Mouse (Mus musculus) lung, embryonic 14.5 days (tissue): ENCODE measurements around the gene Scp2d1. TPM values are rescaled to one million over a fixed set of nuclear protein-coding genes. Genes with fewer than 3 reads are reported as not detected.
A peak's percentile ranks its signal among the peaks of the same experiment; 100 is the strongest.
"Not testable (repeated sequence)": the region's sequence is repeated elsewhere in the genome, so short reads cannot be mapped to it uniquely, and the experiment has no call there.

Source experiments
- ATAC-seq: fragments of 200-750 bp; cut with Nextera tagmentation; 2 replicates; pipeline ENCODE4 v1.8.0; 2017; ENCODE audit warnings: mild to moderate bottlenecking, moderate TSS enrichment, moderate library complexity; ENCODE audit not compliant: insufficient read depth
- DNase-seq: peaks from one replicate; pipeline ENCODE4 v3.0.0-alpha.2; 2015
- H3K27ac ChIP-seq: fragments of 300-500 bp; sonication (generic); 2 replicates; pipeline ENCODE4 v1.5.1; 2014; ENCODE audit warnings: low read depth, mild to moderate bottlenecking, moderate library complexity
- H3K27me3 ChIP-seq: fragments of 300-500 bp; sonication (generic); 2 replicates; pipeline ENCODE4 v1.6.1; 2014; ENCODE audit warnings: low read length, control low read depth; ENCODE audit not compliant: insufficient read depth
- H3K36me3 ChIP-seq: fragments of 300-500 bp; sonication (generic); 2 replicates; pipeline ENCODE4 v1.6.1; 2014; ENCODE audit warnings: control low read depth; ENCODE audit not compliant: insufficient read depth
- H3K4me1 ChIP-seq: fragments of 300-500 bp; sonication (generic); 2 replicates; pipeline ENCODE4 v1.6.1; 2014; ENCODE audit warnings: antibody characterized with exemption, control low read depth; ENCODE audit not compliant: insufficient read depth
- H3K4me2 ChIP-seq: fragments of 300-500 bp; sonication (generic); 2 replicates; pipeline ENCODE4 v1.6.1; 2014; ENCODE audit warnings: mild to moderate bottlenecking
- H3K4me3 ChIP-seq: fragments of 300-500 bp; sonication (generic); 2 replicates; pipeline ENCODE4 v1.5.1; 2014; ENCODE audit warnings: low read depth, low read length
- H3K9ac ChIP-seq: fragments of 300-500 bp; sonication (generic); 2 replicates; pipeline ENCODE4 v1.6.1; 2014
- H3K9me3 ChIP-seq: fragments of 300-500 bp; sonication (generic); 2 replicates; pipeline ENCODE4 v1.6.1; 2016; ENCODE audit warnings: low read depth, low read length, control low read depth
- CTCF ChIP-seq: IDR thresholded peaks from 2 replicates; pipeline ENCODE4 v1.5.1; 2016; ENCODE audit warnings: antibody characterized with exemption, low read depth
- WGBS: fragments of 180-500 bp; shearing (Covaris S2); extraction: QIAGEN DNeasy Blood & Tissue Kit; methylation state at CpG from one replicate; pipeline ENCODE4 v1.1.7; 2014; 5-methylcytosine and 5-hydroxymethylcytosine counted together
- polyA plus RNA-seq: library from polyadenylated mRNA; unstranded; fragments of >200 nt; fragmentation: Nextera tagmentation; extraction: Ambion mirVana; gene quantifications from 2 replicates; pipeline ENCODE4 v1.2.1, GENCODE M21; 2014

Gene Scp2d1
- not detected in 2 replicates for polyA plus RNA-seq

DNA sequence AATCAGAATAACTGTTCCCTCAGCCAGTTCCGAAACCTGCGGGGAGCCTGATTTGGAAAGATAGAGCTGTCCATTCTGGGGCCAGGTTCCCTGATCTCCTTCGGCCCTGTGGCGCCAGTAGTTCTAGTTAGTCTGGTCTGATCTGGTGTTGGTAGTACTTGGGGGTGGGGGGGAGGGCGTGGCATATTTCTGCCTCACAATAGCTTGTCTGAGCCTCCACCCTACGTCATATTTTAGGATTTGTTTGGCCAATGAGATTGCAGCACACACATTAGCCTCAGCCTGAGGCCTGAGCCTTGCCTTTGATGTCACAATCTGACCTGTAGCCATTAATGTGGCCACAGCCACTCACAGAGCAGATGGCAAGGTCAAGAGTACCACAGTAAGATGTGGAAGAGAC, at the start of gene Scp2d1:
Scp2d1 (plus strand) TSS at position 301 of the 400 bp plus-strand sequence.
- WGBS, result 80% methylated on average over 6 of the region's 6 CpGs
- H3K9me3 ChIP-seq, H3K4me2 ChIP-seq, H3K27ac ChIP-seq, DNase-seq, H3K27me3 ChIP-seq, H3K9ac ChIP-seq, H3K4me3 ChIP-seq, H3K4me1 ChIP-seq, H3K36me3 ChIP-seq, ATAC-seq: not testable (repeated sequence)

DNA sequence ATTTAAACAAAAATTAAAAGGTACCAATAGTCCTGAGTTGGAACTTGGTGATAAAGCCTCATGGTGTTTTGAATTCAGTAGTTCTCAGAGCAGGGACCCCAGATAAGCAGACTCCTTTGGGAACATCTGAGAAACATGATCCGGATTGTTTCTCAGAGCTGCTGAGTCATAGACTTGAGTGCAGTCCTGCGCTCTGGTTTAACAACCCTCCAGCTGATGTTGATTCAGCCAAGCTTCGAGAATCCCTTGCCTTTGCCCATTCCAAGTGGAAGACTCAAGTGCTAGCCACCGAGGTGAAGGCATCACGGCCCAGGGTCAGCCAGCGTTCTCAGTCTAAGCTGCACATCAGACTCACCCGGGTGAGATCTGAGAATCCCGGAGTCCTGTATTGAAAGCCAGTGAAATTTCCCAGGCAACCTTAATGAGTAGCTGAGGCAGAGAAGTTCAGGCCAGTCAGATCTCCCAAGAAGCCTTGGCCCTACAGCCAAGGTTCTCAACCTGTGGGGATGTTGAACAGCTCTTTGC, 48.8 kb upstream of the Scp2d1 start:
- no peaks in the 10 kb centered on the region for H3K27me3 ChIP-seq
- peak; percentile 28; the same call in 1 of the 2 replicates for ATAC-seq
- H3K27ac ChIP-seq, result no peak overlapping the region
- H3K9ac ChIP-seq, result no peak overlapping the region
- no peak overlapping the region for H3K4me2 ChIP-seq
- no peaks in the 10 kb centered on the region for H3K36me3 ChIP-seq
- H3K9me3 ChIP-seq, result no peaks in the 10 kb centered on the region
- DNase-seq, result no peak
- H3K4me3 ChIP-seq, result no peak overlapping the region
- no peak for TF ChIP-seq CTCF
- WGBS, result 62% methylated on average over 8 of the region's 8 CpGs
- H3K4me1 ChIP-seq, result peaks cover 9% of the 10 kb centered on the region; the same call in 1 of the 2 replicates

DNA sequence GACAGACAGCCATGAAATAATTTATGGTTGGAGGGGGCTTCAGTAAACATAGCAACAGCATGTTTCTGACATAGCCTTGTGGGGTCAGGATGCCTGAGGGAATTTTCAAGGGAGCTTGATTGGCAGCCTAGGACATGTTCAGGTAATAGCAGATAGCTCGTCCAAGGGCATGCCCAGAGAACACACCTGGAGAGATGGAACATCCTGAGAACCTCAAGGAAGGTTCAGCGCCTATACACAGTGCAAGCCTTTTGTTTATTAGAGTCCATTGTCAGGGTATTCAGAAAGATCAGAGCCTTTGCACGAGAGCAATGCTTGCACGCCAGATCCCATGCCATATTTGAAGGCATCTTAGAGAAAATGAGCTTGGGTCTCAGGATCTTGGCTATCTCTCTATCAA, 47.8 kb upstream of the Scp2d1 start:
- Histone ChIP-seq H3K4me3 (no peak overlapping the region), H3K9ac (no peak overlapping the region), H3K36me3 (no peaks in the 10 kb centered on the region), H3K4me1 (peaks cover 4% of the 10 kb centered on the region; the same call in 1 of the 2 replicates), H3K27ac (no peak overlapping the region), H3K9me3 (no peaks in the 10 kb centered on the region), H3K4me2 (no peak overlapping the region), H3K27me3 (no peaks in the 10 kb centered on the region)
- no peak for TF ChIP-seq CTCF
- no peak for ATAC-seq
- no peak for DNase-seq
- WGBS, result 92% methylated on average over 4 of the region's 4 CpGs

DNA sequence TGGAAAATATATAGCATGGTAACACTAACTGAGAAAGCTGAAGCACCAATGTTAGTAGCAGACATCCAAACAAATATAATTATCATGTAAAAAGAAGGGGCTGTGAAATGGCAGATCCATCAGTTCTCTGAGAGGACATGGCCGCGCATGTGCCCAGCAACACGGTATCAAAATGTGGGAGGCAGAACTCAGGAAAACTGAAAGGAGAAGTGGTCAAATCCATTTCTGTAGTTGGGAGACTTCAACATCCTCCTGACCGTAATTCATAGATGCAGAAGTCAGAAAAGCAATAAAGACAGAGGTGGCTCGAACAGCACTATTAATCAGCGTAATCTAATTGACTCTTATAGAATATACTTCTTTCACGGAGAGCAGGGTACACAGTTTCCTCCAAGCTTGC, 44.2 kb upstream of the Scp2d1 start:
- no peak for TF ChIP-seq CTCF

DNA sequence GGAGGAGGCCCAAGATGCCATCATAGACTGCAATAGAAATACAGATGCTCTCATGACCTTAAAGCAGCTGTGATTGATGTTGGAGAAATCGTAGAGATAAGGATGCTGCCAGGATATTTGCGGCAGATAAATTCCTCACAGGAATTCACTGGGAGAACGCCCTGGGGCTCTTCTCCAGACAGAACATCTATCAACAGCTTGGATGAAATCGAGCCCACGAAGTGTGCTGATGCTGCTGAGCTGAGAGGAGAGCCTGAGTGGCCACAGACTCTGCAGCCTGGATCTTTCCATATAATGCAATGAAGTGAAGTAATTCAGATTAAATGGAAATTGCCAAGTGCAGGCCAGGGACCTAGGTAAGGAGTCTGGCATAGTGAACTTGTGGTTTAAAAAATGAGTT, 42.7 kb upstream of the Scp2d1 start:
- H3K9me3 ChIP-seq, result no peaks in the 10 kb centered on the region
- H3K36me3 ChIP-seq, result no peaks in the 10 kb centered on the region
- H3K27ac ChIP-seq, result no peak overlapping the region
- H3K27me3 ChIP-seq, result no peaks in the 10 kb centered on the region
- ATAC-seq (peak; percentile 59), DNase-seq (peak; percentile 76)
- TF ChIP-seq CTCF, result no peak
- no peak overlapping the region for H3K9ac ChIP-seq
- WGBS, result 16% methylated on average over 5 of the region's 5 CpGs
- peaks cover 13% of the 10 kb centered on the region for H3K4me1 ChIP-seq
- no peak overlapping the region for H3K4me3 ChIP-seq
- no peak overlapping the region for H3K4me2 ChIP-seq

More for the DNA sequence above, 44.2 kb upstream of the Scp2d1 start:
- H3K4me1 ChIP-seq, result peaks cover 13% of the 10 kb centered on the region
- ATAC-seq (no peak), DNase-seq (no peak)
- no peaks in the 10 kb centered on the region for H3K27me3 ChIP-seq
- no peaks in the 10 kb centered on the region for H3K36me3 ChIP-seq
- no peak overlapping the region for H3K27ac ChIP-seq
- 82% methylated on average over 7 of the region's 7 CpGs for WGBS
- no peak overlapping the region for H3K4me2 ChIP-seq
- no peak overlapping the region for H3K4me3 ChIP-seq
- H3K9ac ChIP-seq, result no peak overlapping the region
- no peaks in the 10 kb centered on the region for H3K9me3 ChIP-seq

DNA sequence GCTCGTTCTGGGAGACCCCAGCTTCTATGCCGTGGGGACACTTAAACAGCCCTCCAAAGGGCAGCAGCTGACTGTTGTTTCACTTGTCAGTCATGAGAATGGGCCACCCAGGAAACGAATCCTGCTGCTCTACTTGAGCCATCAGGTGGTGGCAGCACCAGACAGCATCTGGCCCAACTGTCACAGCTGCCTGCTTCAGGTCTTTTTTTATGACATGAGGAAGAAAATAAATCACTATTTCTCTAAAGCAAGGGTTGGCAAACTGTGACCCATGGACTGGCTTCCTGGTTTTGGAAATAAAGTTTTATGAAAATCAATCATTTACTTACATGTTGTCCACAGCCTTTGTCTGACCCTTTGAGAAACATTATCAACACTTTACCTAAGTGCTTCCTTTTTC, 41.6 kb upstream of the Scp2d1 start:
- WGBS, result 33% methylated on average over 3 of the region's 3 CpGs
- no peak overlapping the region for H3K27ac ChIP-seq
- no peak for ATAC-seq

DNA sequence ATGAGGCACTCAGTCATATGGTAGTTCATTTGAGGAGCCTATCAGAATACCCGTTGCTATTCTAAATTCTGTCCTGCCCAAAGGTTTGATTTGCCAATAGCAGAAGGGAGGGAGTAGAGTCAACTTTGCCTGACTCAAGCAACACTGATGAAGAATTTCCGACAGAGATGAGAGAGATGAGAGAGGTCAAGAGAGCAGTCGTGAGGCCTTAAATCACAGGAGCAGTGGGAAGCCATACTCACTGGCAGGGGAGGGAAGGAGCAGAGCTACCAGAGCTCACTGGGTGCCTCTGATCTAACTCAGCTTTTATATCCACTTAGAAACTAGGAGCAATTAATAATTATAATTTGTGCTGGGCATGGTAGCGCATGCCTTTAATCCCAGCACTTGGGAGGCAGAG, 41.0 kb upstream of the Scp2d1 start:
- 44% methylated on average over 4 of the region's 4 CpGs for WGBS
- ATAC-seq, result no peak
- TF ChIP-seq CTCF, result no peak

More for the DNA sequence above, 41.6 kb upstream of the Scp2d1 start:
- H3K36me3 ChIP-seq, result no peaks in the 10 kb centered on the region
- H3K27me3 ChIP-seq, result no peaks in the 10 kb centered on the region
- no peak overlapping the region for H3K4me3 ChIP-seq
- TF ChIP-seq CTCF, result no peak
- H3K9ac ChIP-seq, result no peak overlapping the region
- no peak for DNase-seq
- H3K4me1 ChIP-seq, result peaks cover 13% of the 10 kb centered on the region
- no peaks in the 10 kb centered on the region for H3K9me3 ChIP-seq
- H3K4me2 ChIP-seq, result no peak overlapping the region

More for the DNA sequence above, 41.0 kb upstream of the Scp2d1 start:
- H3K36me3 ChIP-seq, result no peaks in the 10 kb centered on the region
- no peak overlapping the region for H3K9ac ChIP-seq
- H3K4me1 ChIP-seq, result peaks cover 13% of the 10 kb centered on the region
- H3K9me3 ChIP-seq, result no peaks in the 10 kb centered on the region
- no peak overlapping the region for H3K4me3 ChIP-seq
- no peaks in the 10 kb centered on the region for H3K27me3 ChIP-seq
- no peak overlapping the region for H3K4me2 ChIP-seq
- DNase-seq, result no peak
- no peak overlapping the region for H3K27ac ChIP-seq
